Mouse (Mus musculus): ENCODE data around the gene Bcl2.
A peak's percentile ranks its signal among the peaks of the same experiment; 100 is the strongest.

Gene Bcl2

GRCm38 (mm10) chr1:106527537-106527936 lies 186.5 kb downstream of the Bcl2 start:
- ATAC-seq (ENCODE audit: insufficient number of reproducible peaks, low FRiP score, low TSS enrichment): no peak

- no peak for ATAC-seq (ENCODE audit: insufficient number of reproducible peaks, low FRiP score, low TSS enrichment)
Measured at GRCm38 (mm10) chr1:106526751-106527150, 187.3 kb downstream of the Bcl2 start.

- ATAC-seq (ENCODE audit: insufficient number of reproducible peaks, low FRiP score, low TSS enrichment): no peak
Measured at GRCm38 (mm10) chr1:106526112-106526511, 188.0 kb downstream of the Bcl2 start.

DNA sequence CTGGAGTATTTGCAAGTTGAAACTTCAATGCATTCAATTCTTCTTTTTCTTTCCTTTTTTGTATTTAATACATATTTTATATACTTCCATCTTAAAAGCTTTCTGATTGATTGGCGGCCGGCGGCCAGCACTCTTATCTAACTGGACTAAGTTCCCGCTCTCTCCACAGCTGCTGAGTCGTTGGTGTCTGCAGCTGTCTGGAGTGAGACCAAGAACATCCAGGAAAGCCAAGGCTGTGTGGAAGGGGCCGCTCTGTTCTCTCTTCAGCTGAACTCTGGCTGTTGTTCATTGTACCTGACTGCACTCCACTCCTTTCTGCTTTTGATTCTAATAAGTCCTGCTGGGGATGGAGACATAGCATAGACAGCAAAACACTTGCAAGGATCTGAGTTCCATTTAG lies 190.3 kb downstream of the Bcl2 start:
- ATAC-seq (ENCODE audit: insufficient number of reproducible peaks, low FRiP score, low TSS enrichment): no peak

DNA sequence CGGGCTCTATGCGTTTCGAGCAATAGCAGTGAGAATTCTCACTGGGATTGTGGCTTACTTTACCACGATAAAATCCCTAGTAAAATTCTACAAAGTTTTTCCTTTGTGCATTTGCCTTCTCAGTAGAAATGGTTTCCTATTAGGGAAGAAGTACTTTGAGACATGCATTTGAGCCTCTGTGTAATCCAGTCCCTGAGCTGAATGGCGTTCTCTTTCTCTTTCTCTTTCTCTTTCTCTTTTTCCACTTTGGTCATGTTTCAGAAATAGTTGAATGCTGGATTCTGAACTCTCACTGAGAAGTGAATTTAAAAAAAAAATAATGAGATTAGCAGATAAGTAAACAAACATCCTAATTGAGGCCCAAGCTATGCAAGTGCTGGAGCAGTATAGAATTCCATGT lies 191.1 kb downstream of the Bcl2 start:
- no peak for ATAC-seq (ENCODE audit: insufficient number of reproducible peaks, low FRiP score, low TSS enrichment)

- ATAC-seq (ENCODE audit: insufficient number of reproducible peaks, low FRiP score, low TSS enrichment): no peak
Measured at GRCm38 (mm10) chr1:106517591-106518177, 196.4 kb downstream of the Bcl2 start.

GRCm38 (mm10) chr1:106517099-106517498 lies 197.0 kb downstream of the Bcl2 start:
- no peak for ATAC-seq (ENCODE audit: insufficient number of reproducible peaks, low FRiP score, low TSS enrichment)

DNA sequence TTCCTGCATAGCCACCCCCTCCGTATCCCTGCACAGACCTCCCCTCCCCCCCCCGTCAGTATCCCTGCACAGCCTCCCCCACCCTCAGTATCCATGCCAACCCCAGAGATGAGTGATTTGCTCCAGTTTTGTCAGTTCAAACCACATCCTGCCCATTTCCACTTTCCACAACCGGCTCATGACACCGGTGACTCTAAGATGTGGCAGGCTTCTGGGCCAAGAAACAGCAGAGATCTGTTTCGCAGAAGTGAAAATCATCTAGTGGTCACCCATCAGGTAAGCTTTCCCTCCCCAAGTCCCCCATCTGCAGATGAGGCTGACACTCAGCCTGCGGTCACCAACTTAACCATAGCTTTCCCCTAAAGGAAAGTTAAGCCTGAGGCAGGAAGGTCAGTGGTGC lies 198.5 kb downstream of the Bcl2 start:
- no peak for ATAC-seq (ENCODE audit: insufficient number of reproducible peaks, low FRiP score, low TSS enrichment)

GRCm38 (mm10) chr1:106513890-106514643 lies 200.0 kb downstream of the Bcl2 start:
- ATAC-seq (ENCODE audit: insufficient number of reproducible peaks, low FRiP score, low TSS enrichment): no peak

DNA sequence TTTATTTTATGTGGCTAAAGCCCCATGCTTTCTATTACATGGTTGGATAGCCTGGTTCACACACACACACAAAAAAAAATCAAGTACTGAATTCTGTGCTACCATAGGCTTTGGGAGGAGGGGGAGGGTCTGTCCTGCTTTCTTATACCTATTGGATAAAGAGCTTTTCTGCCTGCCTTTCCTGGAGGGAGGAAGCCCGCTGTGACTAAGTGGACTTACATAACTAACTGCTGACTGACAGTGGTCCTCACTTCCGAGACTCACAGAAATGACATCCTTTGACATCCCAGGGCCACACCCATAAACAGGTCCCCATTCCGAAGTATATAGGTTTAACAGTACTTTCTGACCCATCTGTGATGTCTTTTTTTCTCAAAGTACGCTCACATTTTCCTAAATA lies 200.6 kb downstream of the Bcl2 start:
- ATAC-seq (ENCODE audit: insufficient number of reproducible peaks, low FRiP score, low TSS enrichment): no peak

GRCm38 (mm10) chr1:106511593-106511992 lies 202.5 kb downstream of the Bcl2 start:
- ATAC-seq (ENCODE audit: insufficient number of reproducible peaks, low FRiP score, low TSS enrichment): peak; percentile 71

DNA sequence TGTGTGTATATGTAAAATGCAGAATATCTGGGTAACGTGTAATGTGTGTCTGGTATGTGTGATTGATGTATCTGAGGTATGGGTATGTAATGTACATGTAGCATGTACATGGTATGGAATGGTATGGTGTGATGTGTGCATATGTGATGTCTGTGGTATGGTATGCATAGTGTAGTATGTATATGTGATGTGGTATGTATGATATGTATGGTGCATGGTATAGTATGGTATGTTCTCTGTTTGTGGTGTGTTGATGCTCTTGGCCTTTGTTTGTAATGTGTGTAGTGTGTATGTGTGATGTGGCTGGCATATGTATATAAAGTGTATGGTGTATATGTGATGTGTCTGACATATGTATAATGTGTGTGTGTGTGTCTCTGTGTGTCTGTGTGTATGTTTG lies 206.5 kb downstream of the Bcl2 start:
- ATAC-seq (ENCODE audit: insufficient number of reproducible peaks, low FRiP score, low TSS enrichment): no peak

- ATAC-seq (ENCODE audit: insufficient number of reproducible peaks, low FRiP score, low TSS enrichment): no peak
Measured at GRCm38 (mm10) chr1:106503910-106504309, 210.2 kb downstream of the Bcl2 start.

DNA sequence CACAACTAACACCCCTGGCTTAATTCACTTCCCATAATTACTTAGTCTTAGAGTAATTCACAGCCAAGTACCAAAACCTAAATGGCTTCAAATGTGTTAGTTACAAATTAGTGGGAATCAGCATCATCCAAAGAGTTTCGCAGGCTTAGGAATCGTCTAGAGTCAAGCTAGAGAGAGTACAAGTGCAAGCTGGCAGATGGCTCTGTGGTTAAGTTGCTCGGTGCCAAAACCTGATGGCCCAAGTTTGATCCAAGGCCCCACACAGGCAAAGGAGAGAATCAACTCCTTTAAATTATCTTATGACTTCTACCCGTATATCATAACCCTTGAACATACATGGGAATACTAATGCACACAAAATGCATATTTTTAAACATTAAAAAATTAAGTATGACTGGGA lies 210.7 kb downstream of the Bcl2 start:
- no peak for ATAC-seq (ENCODE audit: insufficient number of reproducible peaks, low FRiP score, low TSS enrichment)

DNA sequence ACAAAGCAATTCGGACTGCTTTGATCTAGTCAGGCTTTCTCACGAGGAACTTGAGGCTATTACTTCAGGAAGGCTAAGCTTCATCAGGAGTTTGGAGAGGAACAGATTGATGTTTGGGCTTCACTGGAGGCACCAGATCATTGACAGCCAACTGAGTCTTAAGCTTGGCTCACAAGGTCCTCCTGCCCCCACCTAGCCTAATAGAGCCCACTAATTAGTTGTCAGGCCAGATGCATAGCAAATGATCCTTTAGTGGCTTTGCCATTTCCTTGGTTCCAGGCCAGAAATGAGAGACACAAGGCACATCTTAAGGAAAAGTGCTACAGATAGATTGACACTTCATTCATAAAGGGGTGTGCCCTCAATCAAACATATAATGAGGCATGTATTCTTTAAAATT lies 216.1 kb downstream of the Bcl2 start:
- no peak for ATAC-seq (ENCODE audit: insufficient number of reproducible peaks, low FRiP score, low TSS enrichment)

Measured in cerebellum, adult (tissue).